Mouse (Mus musculus) heart, adult 2 months (tissue): Measurements from ENCODE around the gene Hoxa4.

ENCODE experiments used
- CTCF ChIP-seq: fragments of 200-600 bp; IDR thresholded peaks from 2 replicates; pipeline ENCODE4 v1.8.1; 2022; ENCODE audit warnings: antibody characterized with exemption, mild to moderate bottlenecking, moderate library complexity
- POLR2A ChIP-seq: fragments of 200-500 bp; IDR thresholded peaks from 2 replicates; pipeline ENCODE4 v1.6.1; 2011; ENCODE audit warnings: mild to moderate bottlenecking, low read depth, low read length, control low read depth; ENCODE audit not compliant: insufficient read depth

- no peak for TF ChIP-seq CTCF
- no peak for TF ChIP-seq POLR2A
Observed at GRCm38 (mm10) chr6:52222729-52223128, 31.2 kb upstream of the Hoxa4 start.
